Mouse (Mus musculus): ENCODE data around the gene Ogfod3. TPM values are rescaled to one million over a fixed set of nuclear protein-coding genes. Genes with fewer than 3 reads are reported as not detected.

The Ogfod3 gene
- polyA plus RNA-seq, 1 experiment: 5.9 TPM

- Histone ChIP-seq H3K36me3 (ENCODE audit: control insufficient read depth, insufficient read depth, low read length) (peaks cover 48% of the 10 kb centered on the region), H3K27ac (ENCODE audit: insufficient read depth, low read length) (no peak overlapping the region), H3K4me3 (ENCODE audit: extremely low read depth, insufficient read depth, insufficient read length) (no peak overlapping the region), H3K4me1 (ENCODE audit: control insufficient read depth, insufficient read depth, insufficient read length) (no peaks in the 10 kb centered on the region), H3K27me3 (ENCODE audit: control insufficient read depth, insufficient read depth, low read length) (no peaks in the 10 kb centered on the region)
- WGBS: 82% methylated on average over 6 of the region's 6 CpGs
- no peak for DNase-seq (ENCODE audit: low read depth in 1 of 2, low spot score in 2 of 2)
- TF ChIP-seq CTCF (IDR thresholded peaks at IDR 0.05; ENCODE audit: extremely low read depth, insufficient read depth, insufficient read length, insufficient replicate concordance) (no peak), POLR2A (IDR thresholded peaks at IDR 0.05; ENCODE audit: low read depth, low read length) (no peak)
These were observed 17.0 kb upstream of the Ogfod3 start for GRCm38 (mm10) chr11:121221321-121222010.

- no peak for DNase-seq (ENCODE audit: low read depth in 1 of 2, low spot score in 2 of 2)
- Histone ChIP-seq H3K27me3 (ENCODE audit: control insufficient read depth, insufficient read depth, low read length) (no peaks in the 10 kb centered on the region), H3K4me1 (ENCODE audit: control insufficient read depth, insufficient read depth, insufficient read length) (no peaks in the 10 kb centered on the region), H3K4me3 (ENCODE audit: extremely low read depth, insufficient read depth, insufficient read length) (no peak overlapping the region), H3K36me3 (ENCODE audit: control insufficient read depth, insufficient read depth, low read length) (peaks cover 41% of the 10 kb centered on the region), H3K27ac (ENCODE audit: insufficient read depth, low read length) (no peak overlapping the region)
- WGBS: 83% methylated on average over 5 of the region's 5 CpGs
- TF ChIP-seq CTCF (IDR thresholded peaks at IDR 0.05; ENCODE audit: extremely low read depth, insufficient read depth, insufficient read length, insufficient replicate concordance) (no peak), POLR2A (IDR thresholded peaks at IDR 0.05; ENCODE audit: low read depth, low read length) (no peak)
These were observed 16.3 kb upstream of the Ogfod3 start for GRCm38 (mm10) chr11:121220771-121221170.

GRCm38 (mm10) chr11:121219776-121220175, 15.3 kb upstream of the Ogfod3 start:
- H3K27me3 ChIP-seq (ENCODE audit: control insufficient read depth, insufficient read depth, low read length): no peaks in the 10 kb centered on the region
- H3K27ac ChIP-seq (ENCODE audit: insufficient read depth, low read length): no peak overlapping the region
- peaks cover 31% of the 10 kb centered on the region for H3K36me3 ChIP-seq (ENCODE audit: control insufficient read depth, insufficient read depth, low read length)
- 93% methylated on average over 11 of the region's 11 CpGs for WGBS
- no peaks in the 10 kb centered on the region for H3K4me1 ChIP-seq (ENCODE audit: control insufficient read depth, insufficient read depth, insufficient read length)
- DNase-seq (ENCODE audit: low read depth in 1 of 2, low spot score in 2 of 2): no peak
- no peak overlapping the region for H3K4me3 ChIP-seq (ENCODE audit: extremely low read depth, insufficient read depth, insufficient read length)
- TF ChIP-seq POLR2A (IDR thresholded peaks at IDR 0.05; ENCODE audit: low read depth, low read length) (no peak), CTCF (IDR thresholded peaks at IDR 0.05; ENCODE audit: extremely low read depth, insufficient read depth, insufficient read length, insufficient replicate concordance) (no peak)

- H3K4me3 ChIP-seq (ENCODE audit: extremely low read depth, insufficient read depth, insufficient read length): no peak overlapping the region
- 94% methylated on average over 3 of the region's 3 CpGs for WGBS
- H3K36me3 ChIP-seq (ENCODE audit: control insufficient read depth, insufficient read depth, low read length): peaks cover 4% of the 10 kb centered on the region; the same call in 1 of the 2 replicates
- no peak for TF ChIP-seq CTCF (IDR thresholded peaks at IDR 0.05; ENCODE audit: extremely low read depth, insufficient read depth, insufficient read length, insufficient replicate concordance)
- no peak for TF ChIP-seq POLR2A (IDR thresholded peaks at IDR 0.05; ENCODE audit: low read depth, low read length)
- no peaks in the 10 kb centered on the region for H3K27me3 ChIP-seq (ENCODE audit: control insufficient read depth, insufficient read depth, low read length)
- H3K27ac ChIP-seq (ENCODE audit: insufficient read depth, low read length): no peak overlapping the region
- H3K4me1 ChIP-seq (ENCODE audit: control insufficient read depth, insufficient read depth, insufficient read length): no peaks in the 10 kb centered on the region
- DNase-seq (ENCODE audit: low read depth in 1 of 2, low spot score in 2 of 2): no peak
These were observed 12.3 kb upstream of the Ogfod3 start for GRCm38 (mm10) chr11:121216831-121217230.

GRCm38 (mm10) chr11:121203859-121204160, 701 bp downstream of the Ogfod3 start:
- peaks cover 8% of the 10 kb centered on the region; the same call in 1 of the 2 replicates for H3K4me1 ChIP-seq (ENCODE audit: control insufficient read depth, insufficient read depth, insufficient read length)
- H3K27me3 ChIP-seq (ENCODE audit: control insufficient read depth, insufficient read depth, low read length): no peaks in the 10 kb centered on the region
- WGBS: 0% methylated on average over 5 of the region's 5 CpGs
- TF ChIP-seq CTCF (IDR thresholded peaks at IDR 0.05; ENCODE audit: extremely low read depth, insufficient read depth, insufficient read length, insufficient replicate concordance) (no peak), POLR2A (IDR thresholded peaks at IDR 0.05; ENCODE audit: low read depth, low read length) (no peak)
- peak overlapping the region; percentile 79; the same call in 1 of the 2 replicates for H3K4me3 ChIP-seq (ENCODE audit: extremely low read depth, insufficient read depth, insufficient read length)
- peaks cover 2% of the 10 kb centered on the region for H3K36me3 ChIP-seq (ENCODE audit: control insufficient read depth, insufficient read depth, low read length)
- H3K27ac ChIP-seq (ENCODE audit: insufficient read depth, low read length): no peak overlapping the region
- no peak for DNase-seq (ENCODE audit: low read depth in 1 of 2, low spot score in 2 of 2)

GRCm38 (mm10) chr11:121201436-121202198, 2.9 kb downstream of the Ogfod3 start:
- 78% methylated on average over 11 of the region's 11 CpGs for WGBS
- TF ChIP-seq POLR2A (IDR thresholded peaks at IDR 0.05; ENCODE audit: low read depth, low read length) (no peak), CTCF (IDR thresholded peaks at IDR 0.05; ENCODE audit: extremely low read depth, insufficient read depth, insufficient read length, insufficient replicate concordance) (peak; percentile 11; the same call in 1 of the 2 replicates)
- no peak overlapping the region for H3K4me3 ChIP-seq (ENCODE audit: extremely low read depth, insufficient read depth, insufficient read length)
- no peak overlapping the region for H3K27ac ChIP-seq (ENCODE audit: insufficient read depth, low read length)
- H3K27me3 ChIP-seq (ENCODE audit: control insufficient read depth, insufficient read depth, low read length): no peaks in the 10 kb centered on the region
- peaks cover 8% of the 10 kb centered on the region; the same call in 1 of the 2 replicates for H3K4me1 ChIP-seq (ENCODE audit: control insufficient read depth, insufficient read depth, insufficient read length)
- DNase-seq (ENCODE audit: low read depth in 1 of 2, low spot score in 2 of 2): peak; percentile 15 to 19
- no peaks in the 10 kb centered on the region for H3K36me3 ChIP-seq (ENCODE audit: control insufficient read depth, insufficient read depth, low read length)
